Mouse (Mus musculus) CH12.LX (cell line): ENCODE data around the gene Oosp2. TPM values are rescaled to one million over a fixed set of nuclear protein-coding genes. Genes with fewer than 3 reads are reported as not detected.

ENCODE experiments used
- DNase-seq: peaks from one replicate; pipeline ENCODE4 v3.0.0-alpha.2; 2013; ENCODE audit errors: extremely low read depth
- H3K27ac ChIP-seq: 2 replicates; pipeline ENCODE4 v1.5.1; 2012; ENCODE audit warnings: low read depth, mild to moderate bottlenecking, control low read depth, moderate library complexity; ENCODE audit not compliant: insufficient read depth
- H3K27me3 ChIP-seq: replicated peaks from 2 replicates; pipeline ENCODE3; 2012; ENCODE audit warnings: inconsistent platforms
- H3K36me3 ChIP-seq, 2 experiments: replicated peaks in 1 of 2; 2 replicates each; pipeline versions ENCODE3 to v1.6.1; 2012; ENCODE audit warnings: inconsistent platforms in 1 of 2, low read length in 1 of 2, mild to moderate bottlenecking in 1 of 2, mixed read lengths in 1 of 2, moderate library complexity in 1 of 2; ENCODE audit not compliant: control insufficient read depth in 1 of 2, insufficient read depth in 1 of 2
- H3K4me1 ChIP-seq, 2 experiments: 2 replicates each; pipeline ENCODE4 v1.6.1; 2012; ENCODE audit warnings: inconsistent platforms in 1 of 2, moderate library complexity in 1 of 2; ENCODE audit not compliant: insufficient read depth in 2 of 2, control insufficient read depth in 1 of 2
- H3K4me2 ChIP-seq: 2 replicates; pipeline ENCODE4 v1.6.1; 2012; ENCODE audit warnings: low read depth, mild to moderate bottlenecking, control low read depth; ENCODE audit not compliant: poor library complexity, insufficient read depth, severe bottlenecking
- H3K4me3 ChIP-seq, 3 experiments: fragments of 150-350 bp in 1 of 3; sonication (generic) in 1 of 3; replicated peaks in 1 of 3; 2 replicates each; pipeline versions ENCODE3 to v1.5.1; 2011 to 2012; ENCODE audit warnings: low read depth in 2 of 3, low read length in 2 of 3, mild to moderate bottlenecking in 2 of 3, moderate library complexity in 2 of 3, control low read depth in 1 of 3, improper control_type of control experiment in 1 of 3, inconsistent platforms in 1 of 3, mixed read lengths in 1 of 3; ENCODE audit not compliant: poor library complexity in 1 of 3
- H3K79me2 ChIP-seq: replicated peaks from 2 replicates; pipeline ENCODE4 v1.6.1; 2012; ENCODE audit warnings: mild to moderate bottlenecking, moderate library complexity; ENCODE audit not compliant: control insufficient read depth, poor library complexity, insufficient read depth, severe bottlenecking; ENCODE audit errors: extremely low read depth
- H3K9ac ChIP-seq: 2 replicates; pipeline ENCODE4 v1.6.1; 2012; ENCODE audit warnings: low read depth, mild to moderate bottlenecking, control low read depth, moderate library complexity; ENCODE audit not compliant: insufficient read depth
- H3K9me3 ChIP-seq: replicated peaks from 2 replicates; pipeline ENCODE3; 2012; ENCODE audit warnings: low read length, inconsistent platforms, mixed read lengths
- BHLHE40 ChIP-seq: IDR thresholded peaks from 2 replicates; pipeline ENCODE4 v1.6.1; 2011; ENCODE audit warnings: mild to moderate bottlenecking, low read depth, low read length, improper control_type of control experiment
- CHD1 ChIP-seq: IDR thresholded peaks from 2 replicates; pipeline ENCODE4 v1.6.1; 2012; ENCODE audit warnings: low read depth, low read length, improper control_type of control experiment, inconsistent platforms
- CHD2 ChIP-seq: IDR thresholded peaks from 2 replicates; pipeline ENCODE4 v1.6.1; 2011; ENCODE audit warnings: low read length, improper control_type of control experiment
- CTCF ChIP-seq, 2 experiments: IDR thresholded peaks in 1 of 2; conservative IDR thresholded peaks in 1 of 2; 2 replicates each; pipeline ENCODE4 v1.5.1; 2011 to 2012; ENCODE audit warnings: low read depth in 2 of 2, low read length in 2 of 2, improper control_type of control experiment in 1 of 2, inconsistent platforms in 1 of 2, mild to moderate bottlenecking in 1 of 2, moderate library complexity in 1 of 2
- E2F4 ChIP-seq: IDR thresholded peaks from 2 replicates; pipeline ENCODE4 v1.6.1; 2011; ENCODE audit warnings: low read depth, low read length, improper control_type of control experiment; ENCODE audit not compliant: insufficient replicate concordance
- ELF1 ChIP-seq: IDR thresholded peaks from 2 replicates; pipeline ENCODE4 v1.6.1; 2014; ENCODE audit warnings: low read depth, mild to moderate bottlenecking, inconsistent platforms, low read length, improper control_type of control experiment
- EP300 ChIP-seq: IDR thresholded peaks from 2 replicates; pipeline ENCODE4 v1.6.1; 2011; ENCODE audit warnings: low read length, improper control_type of control experiment
- ETS1 ChIP-seq: conservative IDR thresholded peaks from 2 replicates; pipeline ENCODE4 v1.6.1; 2012; ENCODE audit warnings: low read depth, mild to moderate bottlenecking, inconsistent platforms, low read length, improper control_type of control experiment, moderate library complexity
- GABPA ChIP-seq: IDR thresholded peaks from 2 replicates; pipeline ENCODE4 v1.6.1; 2012; ENCODE audit warnings: low read depth, low read length, improper control_type of control experiment, inconsistent platforms; ENCODE audit not compliant: insufficient replicate concordance
- HCFC1 ChIP-seq: IDR thresholded peaks from 2 replicates; pipeline ENCODE4 v1.6.1; 2012; ENCODE audit warnings: low read depth, mild to moderate bottlenecking, inconsistent platforms, low read length, improper control_type of control experiment
- IRF4 ChIP-seq: IDR thresholded peaks from 2 replicates; pipeline ENCODE4 v1.6.1; 2014; ENCODE audit warnings: low read depth, mild to moderate bottlenecking, inconsistent platforms, low read length, improper control_type of control experiment
- JUN ChIP-seq: IDR thresholded peaks from 2 replicates; pipeline ENCODE4 v1.6.1; 2011; ENCODE audit warnings: low read depth, mild to moderate bottlenecking, low read length, improper control_type of control experiment, moderate library complexity; ENCODE audit not compliant: insufficient read depth
- JUND ChIP-seq: conservative IDR thresholded peaks from 2 replicates; pipeline ENCODE4 v1.6.1; 2011; ENCODE audit warnings: low read depth, low read length, improper control_type of control experiment
- KAT2A ChIP-seq: IDR thresholded peaks from 2 replicates; pipeline ENCODE4 v1.6.1; 2012; ENCODE audit warnings: low read length, improper control_type of control experiment, inconsistent platforms; ENCODE audit not compliant: insufficient replicate concordance
- MAFK ChIP-seq: IDR thresholded peaks from 2 replicates; pipeline ENCODE4 v1.6.1; 2011; ENCODE audit warnings: low read length, improper control_type of control experiment; ENCODE audit not compliant: insufficient replicate concordance
- MAX ChIP-seq: IDR thresholded peaks from 2 replicates; pipeline ENCODE4 v1.6.1; 2011; ENCODE audit warnings: low read length, improper control_type of control experiment
- MAZ ChIP-seq: IDR thresholded peaks from 2 replicates; pipeline ENCODE4 v1.6.1; 2012; ENCODE audit warnings: low read depth, mild to moderate bottlenecking, inconsistent platforms, low read length, improper control_type of control experiment, moderate library complexity
- MEF2A ChIP-seq: IDR thresholded peaks from 2 replicates; pipeline ENCODE4 v1.6.1; 2014; ENCODE audit warnings: low read depth, mild to moderate bottlenecking, inconsistent platforms, low read length, improper control_type of control experiment, borderline replicate concordance
- MXI1 ChIP-seq: IDR thresholded peaks from 2 replicates; pipeline ENCODE4 v1.6.1; 2011; ENCODE audit warnings: mild to moderate bottlenecking, low read depth, low read length, improper control_type of control experiment
- MYC ChIP-seq: IDR thresholded peaks from 2 replicates; pipeline ENCODE4 v1.6.1; 2011; ENCODE audit warnings: low read depth, mild to moderate bottlenecking, improper control_type of control experiment, low read length
- NELFE ChIP-seq: IDR thresholded peaks from 2 replicates; pipeline ENCODE4 v1.6.1; 2011; ENCODE audit warnings: low read depth, low read length, improper control_type of control experiment
- NRF1 ChIP-seq: IDR thresholded peaks from 2 replicates; pipeline ENCODE4 v1.6.1; 2014; ENCODE audit warnings: low read depth, mild to moderate bottlenecking, inconsistent platforms, low read length, improper control_type of control experiment, moderate library complexity
- PAX5 ChIP-seq: IDR thresholded peaks from 2 replicates; pipeline ENCODE4 v1.6.1; 2012; ENCODE audit warnings: low read length, inconsistent platforms, mixed read lengths
- POLR2A ChIP-seq: IDR thresholded peaks from 2 replicates; pipeline ENCODE4 v1.6.1; 2011; ENCODE audit warnings: low read depth, mild to moderate bottlenecking, improper control_type of control experiment, low read length
- POLR2AphosphoS2 ChIP-seq: IDR thresholded peaks from 2 replicates; pipeline ENCODE4 v1.6.1; 2011; ENCODE audit warnings: low read depth, low read length, improper control_type of control experiment
- RAD21 ChIP-seq: IDR thresholded peaks from 2 replicates; pipeline ENCODE4 v1.6.1; 2011; ENCODE audit warnings: low read depth, mild to moderate bottlenecking, low read length, improper control_type of control experiment, moderate library complexity
- RCOR1 ChIP-seq: conservative IDR thresholded peaks from 2 replicates; pipeline ENCODE4 v1.6.1; 2012; ENCODE audit warnings: low read depth, mild to moderate bottlenecking, inconsistent platforms, low read length, improper control_type of control experiment
- SIN3A ChIP-seq: IDR thresholded peaks from 2 replicates; pipeline ENCODE4 v1.6.1; 2012; ENCODE audit warnings: low read length, improper control_type of control experiment, inconsistent platforms
- SMC3 ChIP-seq: IDR thresholded peaks from 2 replicates; pipeline ENCODE4 v1.6.1; 2011; ENCODE audit warnings: low read depth, low read length, improper control_type of control experiment
- TBP ChIP-seq: conservative IDR thresholded peaks from 2 replicates; pipeline ENCODE4 v1.6.1; 2011; ENCODE audit warnings: low read depth, low read length, improper control_type of control experiment
- TCF12 ChIP-seq: IDR thresholded peaks from 2 replicates; pipeline ENCODE4 v1.6.1; 2014; ENCODE audit warnings: low read depth, mild to moderate bottlenecking, inconsistent platforms, low read length, improper control_type of control experiment
- UBTF ChIP-seq: IDR thresholded peaks from 2 replicates; pipeline ENCODE4 v1.6.1; 2012; ENCODE audit warnings: low read depth, mild to moderate bottlenecking, inconsistent platforms, low read length, improper control_type of control experiment, moderate library complexity
- USF1 ChIP-seq: IDR thresholded peaks from 2 replicates; pipeline ENCODE4 v1.6.1; 2014; ENCODE audit warnings: low read depth, mild to moderate bottlenecking, inconsistent platforms, low read length, improper control_type of control experiment
- USF2 ChIP-seq: conservative IDR thresholded peaks from 2 replicates; pipeline ENCODE4 v1.6.1; 2011; ENCODE audit warnings: low read depth, low read length, improper control_type of control experiment
- ZC3H11A ChIP-seq: IDR thresholded peaks from 2 replicates; pipeline ENCODE4 v1.6.1; 2012; ENCODE audit warnings: low read depth, mild to moderate bottlenecking, inconsistent platforms, low read length, improper control_type of control experiment
- ZKSCAN1 ChIP-seq: IDR thresholded peaks from 2 replicates; pipeline ENCODE4 v1.6.1; 2012; ENCODE audit warnings: low read depth, inconsistent platforms, low read length, improper control_type of control experiment, borderline replicate concordance
- ZMIZ1 ChIP-seq: IDR thresholded peaks from 2 replicates; pipeline ENCODE4 v1.6.1; 2012; ENCODE audit warnings: low read depth, mild to moderate bottlenecking, inconsistent platforms, low read length, improper control_type of control experiment
- ZNF384 ChIP-seq: IDR thresholded peaks from 2 replicates; pipeline ENCODE4 v1.6.1; 2012; ENCODE audit warnings: low read depth, low read length, improper control_type of control experiment, inconsistent platforms
- dilution Hi-C: fragments of 300-500 bp; cut with MboI; formaldehyde crosslinking; loops from 2 replicates; pipeline ENCODE4 v1.14.3; 2020; ENCODE audit warnings: low sequenced_read_pairs; ENCODE audit not compliant: extremely low pct_unique_long_range_greater_than_20kb, extremely low pct_ligation_motif_present
- in situ Hi-C: fragments of 300-500 bp; cut with MboI; formaldehyde crosslinking; loops from 3 replicates; pipeline ENCODE4 v1.14.3; 2019; ENCODE audit warnings: low sequenced_read_pairs, low pct_ligation_motif_present, low pct_unique_long_range_greater_than_20kb, mixed read lengths
- polyA plus RNA-seq: library from polyadenylated mRNA; unstranded; fragments of >175 nt; gene quantifications from 2 replicates; pipeline ENCODE4 v1.2.1, GENCODE M21; 2012; ENCODE audit warnings: low read depth; ENCODE audit not compliant: insufficient read length
- total RNA-seq, 2 experiments: library from RNA; depleted of rRNA; stranded (reverse); fragments of 300-350 nt in 1 of 2; fragments of >200 nt in 1 of 2; gene quantifications; 2 replicates each; pipeline ENCODE4 v1.2.3; 2012 to 2014

Oosp2 gene
- total and polyA plus RNA-seq, 3 experiments: 2.6 to 8.1 (median 5.2) TPM

DNA sequence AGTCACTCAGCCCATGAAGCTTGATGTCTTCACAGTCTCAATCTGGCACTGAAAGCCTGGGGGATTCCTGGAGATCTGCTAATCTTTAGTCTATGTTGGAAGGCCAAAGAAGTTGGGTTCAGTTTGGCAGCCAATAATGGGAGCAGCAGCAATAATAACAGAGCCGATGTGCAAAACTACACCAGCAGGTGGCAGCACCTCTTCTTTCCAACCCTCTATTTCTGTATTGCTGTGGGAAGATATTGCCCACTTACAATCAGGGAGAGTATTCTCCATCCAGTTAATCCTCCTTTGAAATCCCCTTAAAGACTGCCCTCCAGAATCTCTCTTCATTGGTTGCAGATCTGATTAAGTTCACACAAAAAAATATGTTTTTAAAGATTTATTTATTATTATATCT, 52.2 kb downstream of the Oosp2 start:
- in situ Hi-C loops (loop anchor here (5.0 to 25.0 kb wide), 3 partner anchors 159 to 571 kb away; partner anchors contain the start of gene Osbp), dilution Hi-C loops (no loop called here)
- Histone ChIP-seq H3K27ac (no peak overlapping the region), H3K79me2 (no peaks in the 10 kb centered on the region), H3K9ac (no peak overlapping the region), H3K4me2 (no peak overlapping the region), H3K27me3 (no peaks in the 10 kb centered on the region), H3K4me1 (peaks cover 0 to 25% of the 10 kb centered on the region in 2 experiments; a peak in 2 of 4 replicates), H3K36me3 (no peaks in the 10 kb centered on the region), H3K9me3 (no peaks in the 10 kb centered on the region), H3K4me3 (no peak overlapping the region)
- peak; percentile 61 for DNase-seq
- no peak for TF ChIP-seq ETS1
- TF ChIP-seq UBTF: no peak
- no peak for TF ChIP-seq MYC
- TF ChIP-seq MAFK: no peak
- no peak for TF ChIP-seq POLR2A
- no peak for TF ChIP-seq ELF1
- no peak for TF ChIP-seq MAX
- TF ChIP-seq CHD2: no peak
- no peak for TF ChIP-seq NRF1
- TF ChIP-seq RCOR1: no peak
- no peak for TF ChIP-seq USF2
- TF ChIP-seq USF1: no peak
- TF ChIP-seq JUN: no peak
- TF ChIP-seq PAX5: no peak
- no peak for TF ChIP-seq E2F4
- TF ChIP-seq BHLHE40: no peak
- TF ChIP-seq JUND: 0 out of 2 replicates have a peak, but pooled peaks have one; percentile 10
- TF ChIP-seq ZC3H11A: 0 out of 2 replicates have a peak, but pooled peaks have one; percentile 28
- TF ChIP-seq CTCF (conservative IDR thresholded peaks at IDR 0.05 in 1 of 2, IDR thresholded peaks at IDR 0.05 in 1 of 2; ENCODE audit: low read depth in 2 of 2, low read length in 2 of 2): peak; percentile 58 to 86
- no peak for TF ChIP-seq SIN3A
- TF ChIP-seq MEF2A: no peak
- TF ChIP-seq ZNF384: no peak
- no peak for TF ChIP-seq TCF12
- no peak for TF ChIP-seq GABPA
- TF ChIP-seq TBP: no peak
- no peak for TF ChIP-seq MXI1
- peak; percentile 87 for TF ChIP-seq SMC3
- no peak for TF ChIP-seq HCFC1
- no peak for TF ChIP-seq ZMIZ1
- no peak for TF ChIP-seq EP300
- TF ChIP-seq CHD1: no peak
- TF ChIP-seq MAZ: no peak
- no peak for TF ChIP-seq ZKSCAN1
- peak; percentile 71 for TF ChIP-seq RAD21
- no peak for TF ChIP-seq POLR2AphosphoS2
- no peak for TF ChIP-seq NELFE
- TF ChIP-seq KAT2A: no peak
- no peak for TF ChIP-seq IRF4
